Mouse (Mus musculus) c-Kit-positive CD71-negative TER-119-negative erythroid progenitor cells, embryonic 14.5 days (primary cell): ENCODE results near the gene Sfta2.

ENCODE experiments used
- DNase-seq: peaks from one replicate; pipeline ENCODE4 v3.0.0-alpha.2; 2013; ENCODE audit warnings: low read depth

Gene Sfta2

GRCm38 (mm10) chr17:35601249-35601648 lies at the start of gene Sfta2:
Sfta2 (plus strand) TSS chr17:35601549.
- DNase-seq: no peak

- no peak for DNase-seq
Observed at GRCm38 (mm10) chr17:35551881-35552414, 49.4 kb upstream of the Sfta2 start, which contains the start of gene Cdsn. Cdsn (plus strand) TSS chr17:35552128.

- no peak for DNase-seq
Observed at GRCm38 (mm10) chr17:35554321-35554720, 47.0 kb upstream of the Sfta2 start.

GRCm38 (mm10) chr17:35554761-35555397 lies 46.5 kb upstream of the Sfta2 start:
- no peak for DNase-seq

GRCm38 (mm10) chr17:35556186-35556765 lies 45.1 kb upstream of the Sfta2 start:
- DNase-seq: no peak

- DNase-seq: no peak
Observed at GRCm38 (mm10) chr17:35556812-35557211, 44.5 kb upstream of the Sfta2 start.

- no peak for DNase-seq
Observed at GRCm38 (mm10) chr17:35557351-35557750, 44.0 kb upstream of the Sfta2 start.

- no peak for DNase-seq
Observed at GRCm38 (mm10) chr17:35558216-35558615, 43.1 kb upstream of the Sfta2 start.

- DNase-seq: no peak
Observed at GRCm38 (mm10) chr17:35567150-35567549, 34.2 kb upstream of the Sfta2 start, which contains the start of gene 2300002M23Rik. 2300002M23Rik (plus strand) TSS chr17:35567450.

- no peak for DNase-seq
Observed at GRCm38 (mm10) chr17:35567767-35568166, 33.6 kb upstream of the Sfta2 start.

GRCm38 (mm10) chr17:35569091-35569944 lies 32.0 kb upstream of the Sfta2 start:
- no peak for DNase-seq

- DNase-seq: no peak
Observed at GRCm38 (mm10) chr17:35570836-35571235, 30.5 kb upstream of the Sfta2 start.

- no peak for DNase-seq
Observed at GRCm38 (mm10) chr17:35571477-35571876, 29.9 kb upstream of the Sfta2 start.

- DNase-seq: peak; percentile 95
Observed at GRCm38 (mm10) chr17:35578211-35578610, 23.1 kb upstream of the Sfta2 start.

GRCm38 (mm10) chr17:35582900-35583299 lies 18.4 kb upstream of the Sfta2 start:
- DNase-seq: no peak

GRCm38 (mm10) chr17:35584330-35584937 lies 16.9 kb upstream of the Sfta2 start:
- DNase-seq: peak; percentile 58

- no peak for DNase-seq
Observed at GRCm38 (mm10) chr17:35587291-35587690, 14.1 kb upstream of the Sfta2 start.

- no peak for DNase-seq
Observed at GRCm38 (mm10) chr17:35588387-35588786, 13.0 kb upstream of the Sfta2 start.

GRCm38 (mm10) chr17:35590410-35591218 lies 10.7 kb upstream of the Sfta2 start:
- DNase-seq: peak; percentile 71

GRCm38 (mm10) chr17:35591219-35591578 lies 10.2 kb upstream of the Sfta2 start:
- DNase-seq: no peak

GRCm38 (mm10) chr17:35591731-35592130 lies 9.6 kb upstream of the Sfta2 start:
- no peak for DNase-seq
